Mouse (Mus musculus) Muller cell, postnatal 12 days (primary cell): Measurements from ENCODE around the gene Banp.

Experiments
- DNase-seq: peaks from one replicate; pipeline ENCODE4 v3.0.0-alpha.2; 2015; ENCODE audit errors: inconsistent ontology term

Gene Banp

DNA sequence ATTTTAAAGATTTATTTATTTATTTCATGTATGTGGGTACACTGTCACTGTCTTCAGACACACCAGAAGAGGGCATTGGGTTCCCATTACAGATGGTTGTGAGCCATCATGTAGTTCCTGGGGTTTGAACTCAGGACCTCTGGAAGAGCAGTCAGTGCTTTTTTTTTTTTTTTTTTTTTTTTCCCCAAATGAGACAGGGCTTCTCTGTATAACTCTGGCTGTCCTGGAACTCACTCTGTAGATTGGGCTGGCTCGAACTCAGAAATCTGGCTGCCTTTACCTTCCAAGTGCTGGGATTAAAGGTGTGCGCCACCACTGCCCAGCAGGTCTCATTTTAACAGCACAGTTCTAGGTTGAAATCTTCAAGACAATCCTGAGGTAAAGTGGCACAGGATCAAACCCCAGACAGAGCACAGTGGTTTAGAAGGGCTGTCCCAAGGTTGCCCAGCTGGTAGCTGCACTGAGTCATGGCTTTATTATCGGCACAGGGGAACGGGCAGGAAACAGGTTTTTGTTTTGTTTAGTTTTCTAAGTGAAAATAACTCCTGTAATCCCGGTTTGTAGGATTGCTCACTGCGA, at the start of gene Banp:
Banp (plus strand) TSS at position 529 of the 579 bp plus-strand sequence.
- no peak for DNase-seq

DNA sequence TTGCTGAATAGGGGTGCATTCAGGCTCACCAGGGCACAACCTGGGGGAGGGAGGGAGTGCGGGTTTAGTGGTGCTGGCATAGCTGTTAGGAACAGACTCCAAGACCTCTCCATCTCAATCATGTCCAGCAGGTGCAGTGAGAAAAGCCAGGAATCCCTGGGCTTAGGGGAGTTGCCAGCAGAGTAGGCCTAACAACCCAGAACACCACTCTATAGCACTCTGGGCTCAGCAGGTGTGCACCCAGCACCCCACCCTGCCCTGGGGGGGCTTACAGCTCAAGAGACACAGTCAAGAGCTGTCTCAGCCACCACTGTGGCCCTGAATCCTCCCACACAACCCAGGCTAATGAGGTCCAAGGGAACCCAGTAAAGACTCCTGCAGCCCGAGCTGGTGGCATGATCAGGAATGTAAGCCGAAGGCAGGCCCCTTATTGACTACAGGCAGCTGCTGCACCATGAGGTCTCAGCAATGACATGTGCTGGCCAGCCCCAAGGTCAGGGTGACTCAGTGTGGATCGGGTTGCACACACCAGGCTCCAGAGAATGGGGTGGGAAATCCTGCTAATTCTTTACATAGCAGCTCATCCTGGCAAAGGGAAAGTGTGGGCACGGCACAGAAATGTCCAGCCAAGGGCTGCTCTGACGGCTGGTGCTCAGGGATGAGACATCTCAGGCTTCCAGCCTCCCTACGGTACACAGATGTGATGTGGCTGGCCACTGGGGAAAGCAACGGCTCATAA, 47.9 kb upstream of the Banp start:
- peak; percentile 95 for DNase-seq

DNA sequence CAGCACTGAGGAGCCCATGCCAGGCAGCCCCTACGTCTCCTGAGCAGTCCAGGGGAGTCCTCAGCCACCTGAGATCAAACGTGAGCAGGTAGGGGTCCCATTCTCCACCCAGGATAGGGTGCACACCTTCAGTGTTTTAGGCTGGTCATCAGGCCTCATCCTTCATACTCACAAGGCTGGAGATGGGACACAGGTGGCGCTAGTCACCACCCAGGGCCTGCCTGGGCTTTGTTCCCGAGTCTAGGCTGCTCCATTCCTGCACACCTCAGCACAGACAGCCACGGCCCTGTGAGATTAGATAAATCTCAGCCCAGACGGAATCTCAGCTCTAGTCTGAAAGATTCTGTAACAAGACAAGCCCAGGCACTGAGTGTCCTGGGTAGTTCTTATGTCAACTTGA, 45.6 kb upstream of the Banp start:
- DNase-seq: no peak

- DNase-seq: no peak
Measured at GRCm38 (mm10) chr8:121904999-121905398, 44.6 kb upstream of the Banp start.

- no peak for DNase-seq
Measured at GRCm38 (mm10) chr8:121905420-121905819, 44.1 kb upstream of the Banp start.

GRCm38 (mm10) chr8:121905864-121906263, 43.7 kb upstream of the Banp start:
- DNase-seq: no peak

- peak; percentile 64 for DNase-seq
Measured at GRCm38 (mm10) chr8:121906542-121907512, 42.7 kb upstream of the Banp start.

DNA sequence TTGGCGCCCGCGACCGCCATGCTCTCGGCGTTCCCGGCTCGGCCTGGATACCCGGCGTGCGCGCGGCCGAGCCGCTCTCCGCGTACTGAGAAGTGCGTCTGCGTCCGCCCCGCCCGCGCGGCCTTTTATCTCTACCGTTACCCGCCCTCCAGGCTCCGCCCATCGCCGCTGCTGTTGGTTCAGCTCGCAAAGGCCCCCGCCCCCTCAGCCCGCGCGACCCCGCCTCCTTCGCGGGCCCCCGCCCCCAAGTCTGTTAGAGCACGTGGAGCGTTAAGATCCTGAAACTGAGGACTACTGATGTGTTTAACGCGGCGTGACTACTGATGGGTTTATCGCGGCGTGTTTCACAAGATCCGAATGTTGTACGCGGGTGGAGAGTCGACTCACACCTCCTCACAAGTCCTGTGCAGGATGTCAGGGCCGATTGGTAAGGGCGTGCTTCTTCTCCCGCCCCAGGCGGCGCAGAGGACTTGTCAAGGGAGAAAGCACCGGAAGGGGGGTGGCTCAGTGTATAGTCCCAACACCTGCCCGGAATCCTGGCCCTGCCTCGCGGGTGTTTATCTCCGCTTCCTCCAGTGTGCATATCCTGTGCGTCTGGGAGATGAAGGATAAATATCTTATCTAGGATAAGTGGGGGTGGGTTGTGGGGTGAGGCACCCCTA, 41.8 kb upstream of the Banp start, which contains the start of gene Slc7a5:
Slc7a5 (minus strand) TSS at position 108 of the 662 bp plus-strand sequence.
- peak; percentile 98 for DNase-seq

- DNase-seq: no peak
Measured at GRCm38 (mm10) chr8:121908378-121909147, 41.0 kb upstream of the Banp start.

- no peak for DNase-seq
Measured at GRCm38 (mm10) chr8:121909148-121909541, 40.4 kb upstream of the Banp start.

DNA sequence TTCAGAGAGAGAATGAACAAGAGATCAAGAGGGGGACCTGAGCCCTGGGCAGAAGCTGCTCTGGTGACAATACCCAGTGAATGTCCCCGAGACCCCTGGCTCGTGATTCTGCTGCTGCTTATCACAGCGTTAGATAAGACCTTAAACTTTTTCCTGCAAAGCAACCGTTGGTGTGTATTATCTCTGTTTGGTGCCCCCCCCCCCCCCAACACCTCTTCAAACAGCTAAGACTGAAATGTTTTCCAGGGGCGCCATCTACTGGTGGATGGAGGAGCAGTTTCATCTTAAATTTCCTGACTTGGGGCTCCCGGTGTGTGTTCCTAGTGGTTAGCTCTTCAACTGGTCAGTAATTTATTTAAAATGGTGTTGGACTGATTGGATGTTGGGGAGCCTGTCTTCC, 39.9 kb upstream of the Banp start:
- peak; percentile 72 for DNase-seq

- no peak for DNase-seq
Measured at GRCm38 (mm10) chr8:121911400-121911799, 38.1 kb upstream of the Banp start.

GRCm38 (mm10) chr8:121911987-121912386, 37.6 kb upstream of the Banp start:
- no peak for DNase-seq

DNA sequence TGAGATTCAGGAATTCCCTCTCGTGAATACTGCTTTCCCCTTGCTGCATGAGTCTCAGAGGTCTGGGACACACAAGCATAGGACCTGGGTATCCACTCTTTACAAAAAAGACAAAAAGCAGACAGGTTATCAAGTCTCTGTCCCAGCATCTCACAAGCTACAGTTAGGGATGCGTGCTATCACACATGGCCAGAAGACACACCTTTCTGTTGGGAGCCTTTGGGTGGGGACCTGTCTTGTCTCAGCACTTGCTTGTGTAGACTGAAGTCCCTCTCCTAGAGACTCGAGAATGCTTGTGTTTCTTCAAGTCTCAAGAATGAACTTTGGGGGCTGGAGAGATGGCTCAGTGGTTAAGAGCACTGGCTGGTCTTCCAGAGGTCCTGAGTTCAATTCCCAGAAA, 36.7 kb upstream of the Banp start:
- DNase-seq: no peak

GRCm38 (mm10) chr8:121913378-121913777, 36.2 kb upstream of the Banp start:
- DNase-seq: no peak

GRCm38 (mm10) chr8:121919158-121919557, 30.4 kb upstream of the Banp start:
- no peak for DNase-seq

DNA sequence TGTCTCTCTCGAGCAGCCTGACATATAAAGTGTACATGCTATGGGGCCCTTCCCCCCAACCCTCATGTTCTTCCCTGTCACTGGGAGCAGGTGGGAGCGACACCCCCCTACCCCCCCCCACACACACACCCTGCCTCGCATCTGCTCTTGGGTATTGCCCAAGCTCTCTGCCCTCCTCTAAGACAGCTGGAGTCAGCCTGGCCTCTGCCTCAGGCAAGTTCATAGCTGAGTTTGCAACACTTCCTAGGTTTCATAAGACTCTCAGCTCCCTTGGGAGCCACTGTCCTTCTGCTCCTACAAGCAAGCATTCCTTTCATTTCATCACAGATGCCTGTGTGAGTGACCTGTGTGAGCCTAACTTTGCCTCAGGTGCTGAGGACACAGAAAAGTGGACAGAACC, 29.8 kb upstream of the Banp start:
- no peak for DNase-seq

GRCm38 (mm10) chr8:121921582-121921981, 28.0 kb upstream of the Banp start:
- DNase-seq: no peak

DNA sequence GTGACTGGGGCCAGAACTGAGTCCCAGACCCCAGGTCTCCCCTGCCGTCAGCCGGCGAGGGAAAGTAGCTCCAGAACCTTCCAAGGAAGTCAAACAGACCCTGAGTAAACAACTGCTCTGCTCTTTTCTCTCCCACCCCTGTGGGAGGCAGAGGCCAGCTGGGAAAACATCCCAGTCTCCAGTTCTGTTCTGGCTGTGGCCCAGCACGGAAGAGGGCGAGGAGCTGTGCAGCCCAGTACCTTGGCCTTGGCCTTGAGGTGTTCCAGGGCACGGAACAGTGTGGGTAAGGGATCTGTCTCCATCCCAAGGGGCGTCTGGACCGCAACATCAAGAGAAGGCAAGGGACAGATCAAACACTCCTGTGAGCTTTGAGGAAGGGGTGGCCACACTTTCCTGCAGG, 27.4 kb upstream of the Banp start:
- DNase-seq: no peak

GRCm38 (mm10) chr8:121924681-121925080, 24.9 kb upstream of the Banp start:
- no peak for DNase-seq

GRCm38 (mm10) chr8:121925624-121926023, 23.9 kb upstream of the Banp start:
- peak; percentile 52 for DNase-seq
